Mouse (Mus musculus): Measurements from ENCODE around the gene Ccdc155. TPM values are rescaled to one million over a fixed set of nuclear protein-coding genes. Genes with fewer than 3 reads are reported as not detected.
A peak's percentile ranks its signal among the peaks of the same experiment; 100 is the strongest.

Ccdc155 gene
- polyA plus RNA-seq, 1 experiment from 2014 or later, result 1.1 TPM

- H3K9me3 ChIP-seq (replicated peaks), result no peaks in the 10 kb centered on the region
- H3K4me3 ChIP-seq (replicated peaks), result no peak overlapping the region
- no peaks in the 10 kb centered on the region for H3K4me1 ChIP-seq
- no peak overlapping the region for H3K9ac ChIP-seq
- H3K4me2 ChIP-seq (replicated peaks), result no peak overlapping the region
- H3K36me3 ChIP-seq, result peaks cover 93% of the 10 kb centered on the region
- H3K27me3 ChIP-seq, result no peaks in the 10 kb centered on the region
- 94% methylated on average over 7 of the region's 7 CpGs for WGBS
- ATAC-seq (ENCODE audit: insufficient number of reproducible peaks, low FRiP score, low TSS enrichment, low read depth), result no peak
- no peak overlapping the region for H3K27ac ChIP-seq (replicated peaks)
Observed at GRCm38 (mm10) chr7:45224826-45225225, 20.1 kb upstream of the Ccdc155 start.

DNA sequence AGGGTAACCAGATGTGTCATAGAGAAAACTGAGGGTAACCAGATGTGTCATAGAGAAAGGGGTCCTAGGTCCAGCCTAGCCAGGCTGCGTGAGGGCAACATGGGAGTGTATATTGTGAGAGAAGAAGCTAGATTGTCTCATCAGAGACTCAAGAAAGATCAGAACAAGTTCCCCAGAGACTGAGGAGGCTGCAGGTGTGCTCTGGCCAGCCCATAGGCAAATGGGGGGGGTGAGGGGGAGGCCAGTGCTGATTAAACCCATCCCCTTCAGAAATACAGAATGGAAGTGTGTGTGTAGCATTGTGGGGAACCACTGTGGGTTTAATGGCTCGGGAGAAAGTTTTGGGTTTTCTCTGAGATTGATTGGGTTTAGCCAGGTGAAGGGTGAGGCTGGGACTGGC is 17.0 kb upstream of the Ccdc155 start:
- H3K9me3 ChIP-seq (replicated peaks), result no peaks in the 10 kb centered on the region
- peaks cover 92% of the 10 kb centered on the region for H3K36me3 ChIP-seq
- H3K4me3 ChIP-seq (replicated peaks), result no peak overlapping the region
- H3K4me2 ChIP-seq (replicated peaks), result no peak overlapping the region
- no peak overlapping the region for H3K27ac ChIP-seq (replicated peaks)
- H3K9ac ChIP-seq, result no peak overlapping the region
- 76% methylated on average over 2 of the region's 2 CpGs for WGBS
- peaks cover 18% of the 10 kb centered on the region for H3K4me1 ChIP-seq
- ATAC-seq (ENCODE audit: insufficient number of reproducible peaks, low FRiP score, low TSS enrichment, low read depth), result no peak
- H3K27me3 ChIP-seq, result no peaks in the 10 kb centered on the region

- no peaks in the 10 kb centered on the region for H3K9me3 ChIP-seq (replicated peaks)
- peak overlapping the region; percentile 88 for H3K27ac ChIP-seq (replicated peaks)
- peak; percentile 86 for ATAC-seq (ENCODE audit: insufficient number of reproducible peaks, low FRiP score, low TSS enrichment, low read depth)
- peaks cover 27% of the 10 kb centered on the region for H3K4me1 ChIP-seq
- under 1% methylated on average over 13 of the region's 13 CpGs for WGBS
- peaks cover 8% of the 10 kb centered on the region for H3K27me3 ChIP-seq
- peak overlapping the region; percentile 67 for H3K9ac ChIP-seq
- H3K36me3 ChIP-seq, result peaks cover 46% of the 10 kb centered on the region
- peak overlapping the region; percentile 63 for H3K4me3 ChIP-seq (replicated peaks)
- H3K4me2 ChIP-seq (replicated peaks), result peak overlapping the region; percentile 73
Observed at GRCm38 (mm10) chr7:45216442-45217183, 11.9 kb upstream of the Ccdc155 start.

DNA sequence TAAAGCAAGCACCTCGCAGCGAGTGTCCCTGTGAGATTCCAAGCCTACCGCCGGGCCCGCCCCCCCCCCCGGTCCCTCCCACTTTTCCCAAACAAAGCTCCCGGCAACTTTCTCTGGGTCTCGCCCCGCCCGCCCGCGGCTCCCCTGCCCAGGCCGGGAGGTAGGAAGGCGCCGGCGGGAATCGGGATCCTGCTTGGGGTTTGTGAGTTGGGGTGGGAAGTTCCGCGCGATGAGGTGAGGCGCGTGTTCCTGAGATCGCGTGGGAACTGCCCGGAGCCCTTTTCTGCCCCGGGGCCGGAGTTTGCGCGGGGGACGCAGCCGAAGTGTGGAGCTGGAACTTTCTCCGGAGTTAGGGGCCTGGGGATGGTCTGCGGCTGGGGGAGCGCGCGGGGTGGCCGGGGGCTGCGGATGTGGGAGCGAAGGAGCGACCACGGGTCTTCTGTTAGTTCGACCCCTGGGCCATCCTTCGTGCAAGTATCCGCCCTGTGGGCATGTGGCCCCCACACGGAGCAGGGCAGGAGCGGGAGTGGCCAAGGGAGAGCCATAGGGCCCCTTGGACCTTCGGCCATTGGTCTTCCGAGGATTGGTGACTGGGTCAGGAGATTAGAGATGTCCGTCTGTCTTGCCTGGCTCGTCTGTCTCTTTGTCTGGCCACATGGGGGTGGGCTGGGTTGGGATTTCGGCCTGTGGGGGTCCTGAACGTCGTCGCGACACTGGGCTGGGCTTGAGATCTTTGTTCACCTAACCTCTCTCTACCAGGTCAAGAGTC is 11.2 kb upstream of the Ccdc155 start, which contains the start of gene Tead2:
Tead2 (plus strand) TSS at position 81 of the 769 bp plus-strand sequence.
- H3K36me3 ChIP-seq, result peaks cover 39% of the 10 kb centered on the region
- H3K4me3 ChIP-seq (replicated peaks), result peak within 1 kb of the TSS; percentile 63
- peak; percentile 64 for ATAC-seq (ENCODE audit: insufficient number of reproducible peaks, low FRiP score, low TSS enrichment, low read depth)
- H3K9ac ChIP-seq, result peak within 1 kb of the TSS; percentile 67
- H3K4me1 ChIP-seq, result peaks cover 29% of the 10 kb centered on the region
- WGBS, result under 1% methylated on average over 54 of the region's 55 CpGs
- no peaks in the 10 kb centered on the region for H3K9me3 ChIP-seq (replicated peaks)
- H3K27ac ChIP-seq (replicated peaks), result peak within 1 kb of the TSS; percentile 88
- H3K4me2 ChIP-seq (replicated peaks), result peak within 1 kb of the TSS; percentile 73
- peaks cover 15% of the 10 kb centered on the region for H3K27me3 ChIP-seq

GRCm38 (mm10) chr7:45213708-45214107 is 9.0 kb upstream of the Ccdc155 start:
- 69% methylated on average over 5 of the region's 5 CpGs for WGBS
- no peak for ATAC-seq (ENCODE audit: insufficient number of reproducible peaks, low FRiP score, low TSS enrichment, low read depth)
- H3K9ac ChIP-seq, result no peak overlapping the region

DNA sequence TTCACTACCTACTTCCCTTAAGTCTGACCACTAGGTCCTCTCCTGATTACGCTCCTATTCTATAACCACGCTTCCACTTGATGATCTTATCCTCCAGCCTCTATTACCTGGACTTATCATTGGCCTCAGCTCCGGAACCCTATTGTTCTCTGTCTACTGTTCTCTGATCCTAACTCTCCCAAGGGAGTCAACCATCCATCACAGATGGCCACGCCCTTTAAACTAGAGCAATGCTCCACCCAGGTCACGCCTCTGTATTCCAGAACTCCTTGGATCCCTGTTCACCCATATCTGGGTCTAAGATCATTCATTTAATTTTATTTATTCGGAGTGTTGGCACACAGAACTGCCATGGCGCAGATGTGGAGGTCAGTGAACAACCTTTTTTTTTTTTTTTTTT is 7.7 kb upstream of the Ccdc155 start:
- peak overlapping the region; percentile 22; the same call in 1 of the 2 replicates for H3K4me3 ChIP-seq (replicated peaks)
- H3K4me2 ChIP-seq (replicated peaks), result peak overlapping the region; percentile 37
- no peaks in the 10 kb centered on the region for H3K9me3 ChIP-seq (replicated peaks)
- no peak for ATAC-seq (ENCODE audit: insufficient number of reproducible peaks, low FRiP score, low TSS enrichment, low read depth)
- H3K27me3 ChIP-seq, result peaks cover 20% of the 10 kb centered on the region
- WGBS, result 75% methylated on average over 7 of the region's 7 CpGs
- H3K27ac ChIP-seq (replicated peaks), result no peak overlapping the region
- peaks cover 17% of the 10 kb centered on the region for H3K4me1 ChIP-seq
- H3K9ac ChIP-seq, result no peak overlapping the region
- H3K36me3 ChIP-seq, result 0 out of 2 replicates have a peak, but pooled peaks cover 4% of the 10 kb centered on the region

More at GRCm38 (mm10) chr7:45213708-45214107, 9.0 kb upstream of the Ccdc155 start:
- peaks cover 17% of the 10 kb centered on the region for H3K36me3 ChIP-seq
- H3K9me3 ChIP-seq (replicated peaks), result no peaks in the 10 kb centered on the region
- peaks cover 20% of the 10 kb centered on the region for H3K27me3 ChIP-seq
- H3K4me1 ChIP-seq, result peaks cover 29% of the 10 kb centered on the region
- H3K4me3 ChIP-seq (replicated peaks), result no peak overlapping the region
- H3K27ac ChIP-seq (replicated peaks), result no peak overlapping the region
- H3K4me2 ChIP-seq (replicated peaks), result no peak overlapping the region

DNA sequence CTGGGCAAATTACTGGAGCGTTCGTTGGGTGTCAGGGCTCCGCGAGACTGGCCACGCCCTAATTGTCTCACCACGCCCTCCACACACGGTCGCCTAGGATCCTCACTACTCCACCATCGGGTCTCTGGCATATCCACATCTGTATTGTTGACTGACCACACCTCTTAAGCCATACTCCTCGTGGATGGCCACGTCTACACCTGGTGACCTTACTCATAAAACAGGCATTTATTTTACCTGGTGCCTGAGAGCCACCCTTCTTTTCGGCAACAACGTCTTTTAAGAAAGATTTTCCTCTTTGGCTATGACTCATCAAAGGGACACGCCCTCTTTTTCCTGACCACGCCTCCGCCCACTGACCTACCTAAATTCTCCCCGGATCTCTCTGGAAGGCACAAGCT is 7.2 kb upstream of the Ccdc155 start, which contains the start of gene Dkkl1:
Dkkl1 (minus strand) TSS at position 297 of the 401 bp plus-strand sequence.
- peaks cover 12% of the 10 kb centered on the region for H3K4me1 ChIP-seq
- peak within 1 kb of the TSS; percentile 37 for H3K4me2 ChIP-seq (replicated peaks)
- peaks cover 20% of the 10 kb centered on the region for H3K27me3 ChIP-seq
- peak within 1 kb of the TSS; percentile 22 for H3K4me3 ChIP-seq (replicated peaks)
- WGBS, result 5% methylated on average over 17 of the region's 17 CpGs
- no peak for ATAC-seq (ENCODE audit: insufficient number of reproducible peaks, low FRiP score, low TSS enrichment, low read depth)
- no peaks in the 10 kb centered on the region for H3K36me3 ChIP-seq
- no peak within 1 kb of the TSS for H3K9ac ChIP-seq
- H3K27ac ChIP-seq (replicated peaks), result no peak within 1 kb of the TSS
- no peaks in the 10 kb centered on the region for H3K9me3 ChIP-seq (replicated peaks)

DNA sequence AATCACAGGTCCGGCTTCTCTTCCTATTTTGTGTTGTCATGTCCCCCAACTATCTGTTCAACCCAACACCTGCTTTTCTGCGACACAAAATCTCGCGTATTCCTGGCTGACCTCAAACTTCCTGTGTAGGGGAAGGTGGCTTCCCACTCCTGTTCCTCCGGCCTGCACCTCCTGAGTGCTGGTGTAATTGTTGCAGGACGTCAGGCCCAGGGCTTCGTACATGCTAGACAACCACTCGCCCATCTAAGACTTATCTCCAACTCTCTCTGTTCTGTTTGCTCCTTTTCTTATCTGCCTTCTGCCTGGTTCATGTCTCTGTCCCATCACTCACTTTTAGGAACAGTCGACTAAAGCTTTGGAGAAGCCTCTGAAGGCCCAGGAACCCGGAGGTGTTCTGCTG is 6.4 kb upstream of the Ccdc155 start:
- no peak overlapping the region for H3K27ac ChIP-seq (replicated peaks)
- H3K4me3 ChIP-seq (replicated peaks), result 0 out of 2 replicates have a peak overlapping the region, but pooled peaks have one; percentile 22
- H3K36me3 ChIP-seq, result no peaks in the 10 kb centered on the region
- no peak for ATAC-seq (ENCODE audit: insufficient number of reproducible peaks, low FRiP score, low TSS enrichment, low read depth)
- H3K9ac ChIP-seq, result no peak overlapping the region
- H3K27me3 ChIP-seq, result peaks cover 20% of the 10 kb centered on the region
- peaks cover 7% of the 10 kb centered on the region for H3K4me1 ChIP-seq
- no peaks in the 10 kb centered on the region for H3K9me3 ChIP-seq (replicated peaks)
- WGBS, result 70% methylated on average over 10 of the region's 10 CpGs
- H3K4me2 ChIP-seq (replicated peaks), result 0 out of 2 replicates have a peak overlapping the region, but pooled peaks have one; percentile 37

DNA sequence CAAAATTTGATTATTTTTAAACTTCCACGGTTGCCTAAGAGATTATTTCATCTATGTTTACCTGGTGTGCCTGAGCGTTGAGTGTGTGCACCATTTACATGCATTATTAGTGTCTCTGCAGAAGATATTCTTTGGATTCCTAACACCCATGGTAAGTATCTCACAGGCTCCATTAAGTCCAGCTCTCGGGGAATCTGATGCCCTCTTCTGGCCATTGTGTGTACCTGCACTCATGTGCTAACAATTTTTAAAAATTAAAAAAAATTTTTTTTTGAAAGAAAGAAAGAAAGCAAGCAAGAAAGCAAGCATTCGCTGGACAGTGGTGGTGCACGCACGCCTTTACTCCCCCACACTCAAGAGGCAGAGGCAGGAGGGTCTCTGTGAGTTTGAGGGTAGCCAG is 3.6 kb upstream of the Ccdc155 start:
- WGBS, result 79% methylated on average over 6 of the region's 6 CpGs
- peaks cover 20% of the 10 kb centered on the region for H3K27me3 ChIP-seq
- no peaks in the 10 kb centered on the region for H3K9me3 ChIP-seq (replicated peaks)
- ATAC-seq (ENCODE audit: insufficient number of reproducible peaks, low FRiP score, low TSS enrichment, low read depth), result no peak
- no peak overlapping the region for H3K27ac ChIP-seq (replicated peaks)
- H3K36me3 ChIP-seq, result no peaks in the 10 kb centered on the region
- no peak overlapping the region for H3K9ac ChIP-seq
- H3K4me3 ChIP-seq (replicated peaks), result no peak overlapping the region
- H3K4me1 ChIP-seq, result peaks cover 9% of the 10 kb centered on the region; the same call in 1 of the 2 replicates
- H3K4me2 ChIP-seq (replicated peaks), result no peak overlapping the region

- ATAC-seq (ENCODE audit: insufficient number of reproducible peaks, low FRiP score, low TSS enrichment, low read depth), result no peak
- Histone ChIP-seq H3K36me3 (no peaks in the 10 kb centered on the region), H3K9ac (no peak overlapping the region), H3K9me3 (replicated peaks) (no peaks in the 10 kb centered on the region), H3K4me2 (replicated peaks) (no peak overlapping the region), H3K27me3 (peaks cover 4% of the 10 kb centered on the region; the same call in 1 of the 2 replicates), H3K4me1 (0 out of 2 replicates have a peak, but pooled peaks cover 16% of the 10 kb centered on the region), H3K4me3 (replicated peaks) (no peak overlapping the region), H3K27ac (replicated peaks) (no peak overlapping the region)
- WGBS, result 50% methylated on average over 10 of the region's 10 CpGs
Observed at GRCm38 (mm10) chr7:45202654-45203053, 2.0 kb downstream of the Ccdc155 start.

- WGBS, result 76% methylated on average over 11 of the region's 11 CpGs
- no peak for ATAC-seq (ENCODE audit: insufficient number of reproducible peaks, low FRiP score, low TSS enrichment, low read depth)
- H3K36me3 ChIP-seq, result no peaks in the 10 kb centered on the region
- no peak overlapping the region for H3K9ac ChIP-seq
- H3K9me3 ChIP-seq (replicated peaks), result no peaks in the 10 kb centered on the region
- no peak overlapping the region for H3K27ac ChIP-seq (replicated peaks)
- H3K27me3 ChIP-seq, result peaks cover 4% of the 10 kb centered on the region
- H3K4me1 ChIP-seq, result 0 out of 2 replicates have a peak, but pooled peaks cover 10% of the 10 kb centered on the region
- no peak overlapping the region for H3K4me2 ChIP-seq (replicated peaks)
- H3K4me3 ChIP-seq (replicated peaks), result no peak overlapping the region
Observed at GRCm38 (mm10) chr7:45198961-45199360, 5.7 kb downstream of the Ccdc155 start.

Measured in embryonic facial prominence, embryonic 15.5 days (tissue).